Mouse (Mus musculus) olfactory bulb, adult 2 months (tissue): ENCODE results near the gene Tmem82.

ENCODE experiments used
- CTCF ChIP-seq: fragments of 200-500 bp; IDR thresholded peaks from 2 replicates; pipeline ENCODE4 v1.5.1; 2012; ENCODE audit warnings: low read depth, mild to moderate bottlenecking, low read length, moderate library complexity; ENCODE audit not compliant: insufficient read depth
- POLR2A ChIP-seq: fragments of 200-500 bp; IDR thresholded peaks from 2 replicates; pipeline ENCODE4 v1.6.1; 2012; ENCODE audit warnings: mild to moderate bottlenecking, low read depth, low read length, moderate library complexity; ENCODE audit not compliant: insufficient read depth

GRCm38 (mm10) chr4:141636693-141637092 lies 18.3 kb upstream of the Tmem82 start:
- TF ChIP-seq CTCF (no peak), POLR2A (no peak)
